Mouse (Mus musculus): ENCODE results near the gene Snd1.

Snd1 gene

DNA sequence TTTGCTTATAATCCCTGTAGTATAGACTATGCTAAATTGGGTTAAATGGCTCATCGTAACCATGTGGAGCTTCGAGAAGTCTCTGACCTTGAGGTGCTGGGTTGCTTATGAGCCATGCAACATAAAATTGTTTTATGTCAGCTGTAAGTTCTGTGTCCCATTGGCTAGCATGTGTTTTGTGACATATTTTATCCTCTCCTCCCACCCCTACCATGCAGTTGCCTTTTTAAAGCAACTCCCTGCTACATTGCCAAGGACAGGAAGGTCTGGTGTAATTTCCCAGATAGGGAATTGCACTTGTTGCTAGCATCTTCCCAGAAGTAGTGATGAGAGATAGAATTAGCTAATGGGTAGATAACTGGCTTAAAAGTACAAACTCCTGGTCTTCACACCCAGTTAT, 324.9 kb downstream of the Snd1 start:
- DNase-seq (ENCODE audit: low spot score in 2 of 2) = no peak

DNA sequence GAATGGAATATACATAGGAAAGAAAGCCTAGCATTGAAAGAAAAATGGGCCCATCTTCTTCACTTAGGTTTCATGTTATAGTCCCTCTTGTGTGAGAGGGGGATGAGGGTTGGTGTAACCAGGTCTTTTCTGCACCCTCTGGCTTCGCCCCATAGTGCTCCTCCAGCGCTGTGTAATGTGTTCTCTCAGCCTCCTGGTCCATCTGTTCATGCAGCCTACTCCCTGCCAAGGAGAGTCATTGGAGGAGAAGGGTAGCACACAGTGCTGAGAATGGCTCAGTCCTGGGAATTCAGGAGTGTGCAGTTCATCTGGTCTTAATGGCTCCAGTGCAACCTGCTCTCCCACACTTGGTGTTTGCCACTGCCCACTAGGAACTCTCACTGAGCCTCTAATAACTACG, 326.0 kb downstream of the Snd1 start:
- no peak for DNase-seq (ENCODE audit: low spot score in 2 of 2)

DNA sequence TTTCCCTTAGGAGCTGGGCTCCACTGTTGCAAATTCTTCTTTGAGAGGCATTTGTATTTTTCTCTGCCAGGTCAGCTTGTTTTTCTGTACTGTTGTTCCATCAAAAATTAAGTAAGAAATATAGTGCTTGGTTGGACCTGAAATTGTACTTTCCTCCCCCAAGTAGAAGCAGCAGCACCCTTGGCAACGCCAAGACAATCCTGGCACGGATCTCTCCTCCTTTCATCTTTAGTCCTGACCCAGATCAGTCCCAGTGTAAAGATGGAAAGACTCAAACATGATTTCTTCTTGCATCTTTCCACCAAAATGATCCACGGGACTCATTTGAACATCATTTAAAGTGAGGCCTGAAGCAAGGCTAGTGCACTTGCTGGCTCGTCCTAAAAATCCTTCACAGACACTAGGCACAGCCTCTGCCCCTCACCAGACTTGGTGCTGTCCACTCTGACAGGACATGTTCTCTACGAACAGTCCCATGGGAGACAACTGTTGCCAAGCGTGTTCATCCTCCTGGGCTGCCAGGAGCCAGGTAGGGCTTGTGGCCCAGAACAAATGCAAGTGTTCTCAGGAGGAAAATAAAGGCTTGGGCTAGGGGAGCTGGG, 328.8 kb downstream of the Snd1 start:
- no peak for DNase-seq (ENCODE audit: low spot score in 2 of 2)

DNA sequence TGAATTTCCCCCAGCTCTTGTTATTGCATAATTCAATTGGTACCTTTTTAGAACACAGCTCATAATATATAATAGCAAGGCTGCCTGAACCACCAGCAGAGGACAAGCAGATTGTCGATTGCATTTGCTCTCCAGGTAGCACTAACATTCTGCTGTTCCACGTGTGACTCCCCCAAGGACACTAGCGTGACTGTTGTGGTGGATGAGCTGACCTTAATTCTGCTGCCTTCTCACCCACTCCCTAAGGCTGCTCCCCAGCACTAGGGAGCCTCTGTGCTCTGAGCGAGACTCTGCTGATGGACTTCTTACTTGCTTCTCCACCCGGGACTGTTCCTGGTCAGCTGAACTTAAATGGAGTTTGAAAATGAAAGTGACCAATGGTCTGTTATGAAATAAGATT, 329.8 kb downstream of the Snd1 start:
- DNase-seq (ENCODE audit: low spot score in 2 of 2) = no peak

DNA sequence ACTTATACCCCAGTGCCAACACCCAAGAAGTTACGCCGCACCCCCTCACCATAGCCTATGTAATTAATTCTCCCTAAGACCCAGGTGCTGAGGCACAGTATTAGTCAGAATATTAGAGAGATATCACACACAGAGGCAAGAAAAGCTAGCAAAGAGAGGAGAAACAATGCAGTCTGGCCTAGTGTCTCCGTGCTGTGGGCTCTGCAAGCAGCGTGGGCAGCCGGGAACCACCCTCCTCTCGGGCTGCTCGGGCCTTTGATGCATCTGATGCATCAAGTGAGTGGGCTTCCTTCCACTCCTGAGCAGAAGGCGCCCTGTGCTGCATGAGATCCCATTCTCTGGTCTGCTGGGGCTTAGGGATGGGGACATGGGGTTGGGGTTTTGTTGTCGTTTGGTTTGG, 338.1 kb downstream of the Snd1 start:
- DNase-seq (ENCODE audit: low spot score in 2 of 2) = no peak

DNA sequence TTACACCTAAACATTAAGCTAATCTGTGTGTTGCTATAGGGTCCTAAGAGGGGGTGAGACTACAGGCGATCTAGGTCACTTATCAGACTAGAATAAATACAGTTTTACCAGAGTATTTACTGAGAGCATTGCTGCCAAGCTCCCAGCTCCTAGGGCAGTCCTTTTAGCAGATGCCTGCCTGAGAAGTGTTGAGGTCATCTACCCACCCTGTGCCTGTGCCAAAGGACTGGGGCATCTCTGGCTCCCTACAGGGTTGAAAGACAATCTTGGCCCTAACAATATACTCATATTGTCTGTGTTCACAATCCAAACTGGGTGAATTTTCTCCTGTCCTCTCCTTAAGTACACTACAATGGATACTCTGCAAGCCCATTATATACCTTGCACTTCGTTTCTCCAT, 340.0 kb downstream of the Snd1 start:
- DNase-seq (ENCODE audit: low spot score in 2 of 2) = no peak

DNA sequence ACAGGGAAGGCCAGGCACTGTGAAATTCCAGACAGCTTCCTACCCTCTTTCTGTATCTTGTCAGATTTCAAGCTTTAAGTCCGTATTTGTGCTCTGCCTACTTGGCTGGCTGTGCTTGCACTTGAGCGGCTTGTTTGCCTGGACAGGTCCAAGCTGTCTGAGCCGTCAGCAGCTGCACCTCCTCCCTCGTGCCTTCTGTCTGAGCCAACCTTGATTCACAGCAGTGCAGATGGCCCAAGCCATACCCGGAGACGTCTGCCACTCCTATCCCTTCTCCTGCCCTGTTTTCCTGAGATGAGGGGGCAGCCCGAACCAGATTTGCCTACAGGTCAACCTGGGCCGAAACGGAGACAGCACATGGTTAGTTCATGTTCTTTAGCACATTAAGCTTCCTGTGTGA, 342.1 kb downstream of the Snd1 start:
- no peak for DNase-seq (ENCODE audit: low spot score in 2 of 2)

DNA sequence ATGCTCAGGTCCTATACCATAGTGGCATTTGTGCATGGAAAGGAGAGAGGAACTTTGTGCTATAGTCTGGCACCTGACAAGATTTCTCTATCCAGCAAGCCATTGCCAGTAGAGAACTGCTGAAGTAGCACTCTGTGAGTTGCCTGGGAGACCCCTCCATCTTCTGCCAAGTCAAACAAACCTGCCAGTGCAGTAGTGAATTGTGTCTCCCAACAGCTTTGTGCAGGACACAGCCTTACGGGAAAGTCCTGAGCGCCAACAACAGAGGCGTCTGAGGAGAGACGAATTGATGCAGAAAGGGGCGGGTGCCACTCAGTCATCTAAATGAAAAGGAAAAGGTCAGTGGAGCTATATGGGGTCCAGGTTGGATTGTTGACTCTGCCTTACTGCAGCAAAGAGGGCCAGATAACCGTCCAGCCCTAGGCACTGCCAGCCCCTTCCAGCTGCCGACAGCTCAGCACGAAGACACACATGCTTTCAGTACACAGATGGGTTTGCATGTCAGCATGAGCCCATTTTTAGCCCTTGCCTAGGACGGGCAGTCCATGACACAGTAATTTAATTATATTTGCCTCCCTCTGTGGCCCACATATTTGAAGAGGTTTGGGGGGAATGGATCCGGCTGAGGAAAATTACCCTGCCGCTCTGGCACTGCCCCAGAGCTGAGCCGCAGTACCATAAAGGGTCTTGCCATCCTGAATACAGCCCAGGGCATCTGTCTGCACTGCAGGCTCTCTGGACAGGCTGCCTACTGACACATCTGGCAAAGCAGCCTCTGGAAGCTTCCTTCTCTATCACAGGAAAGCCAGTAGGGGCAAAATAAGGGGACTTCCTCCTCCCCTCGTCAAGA, 344.8 kb downstream of the Snd1 start:
- DNase-seq (ENCODE audit: low spot score in 2 of 2) = no peak

DNA sequence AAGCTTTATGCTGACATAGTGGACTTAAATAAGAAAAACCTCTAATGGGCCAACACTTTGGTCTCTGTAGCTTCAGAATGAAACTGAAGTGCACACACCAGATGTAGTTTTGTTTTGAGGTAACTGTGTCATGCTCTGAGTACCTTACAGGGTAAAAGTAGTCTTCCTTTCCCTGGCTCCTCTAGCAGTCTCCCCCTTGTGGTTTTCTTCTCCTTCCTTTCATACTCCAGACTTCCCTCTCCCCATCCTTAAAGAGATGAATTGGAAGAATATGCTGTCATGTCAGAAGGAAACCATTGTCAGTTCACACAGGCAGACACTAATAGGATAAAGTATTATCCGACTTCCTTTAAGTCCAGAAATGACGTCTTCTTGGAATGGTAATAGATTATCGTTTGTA, 347.4 kb downstream of the Snd1 start:
- DNase-seq (ENCODE audit: low spot score in 2 of 2) = no peak

DNA sequence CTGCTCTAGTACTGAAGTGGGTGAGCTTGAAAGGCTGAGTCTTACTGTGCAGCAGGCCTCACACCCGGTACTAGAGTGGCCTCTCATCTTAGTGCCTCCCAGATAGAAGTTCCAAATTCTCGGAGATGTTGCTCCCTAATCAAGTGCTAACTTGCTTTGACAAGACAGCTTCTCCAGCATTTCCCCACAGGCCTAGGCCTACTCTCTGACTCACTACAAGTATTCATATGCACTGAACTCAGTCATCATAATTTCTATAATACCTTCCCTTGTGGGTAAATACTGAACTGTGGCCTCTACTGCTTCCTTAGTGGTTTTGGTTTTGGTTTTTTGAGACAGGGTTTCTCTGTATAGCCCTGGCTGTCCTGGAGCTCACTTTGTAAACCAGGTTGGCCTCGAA, 348.4 kb downstream of the Snd1 start:
- DNase-seq (ENCODE audit: low spot score in 2 of 2) = no peak

DNA sequence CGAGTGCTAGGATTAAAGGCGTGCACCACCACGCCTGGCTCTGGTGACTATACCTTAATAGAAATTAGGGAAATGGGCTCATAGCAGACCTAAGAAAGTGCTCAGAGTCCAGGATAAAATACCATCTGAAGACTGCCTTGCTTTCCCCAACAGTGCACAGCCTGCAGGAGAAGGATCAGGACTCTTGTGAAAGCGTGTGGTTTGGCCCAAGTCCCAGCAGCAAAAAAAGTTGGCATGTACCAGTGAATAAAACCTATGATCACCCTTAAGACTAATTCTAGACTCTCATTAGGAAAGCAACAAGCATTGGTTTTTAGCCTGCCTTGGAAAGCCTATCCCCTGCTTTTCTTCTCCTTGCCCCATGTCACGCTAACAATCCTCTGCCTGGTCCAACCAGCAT, 348.9 kb downstream of the Snd1 start:
- no peak for DNase-seq (ENCODE audit: low spot score in 2 of 2)

DNA sequence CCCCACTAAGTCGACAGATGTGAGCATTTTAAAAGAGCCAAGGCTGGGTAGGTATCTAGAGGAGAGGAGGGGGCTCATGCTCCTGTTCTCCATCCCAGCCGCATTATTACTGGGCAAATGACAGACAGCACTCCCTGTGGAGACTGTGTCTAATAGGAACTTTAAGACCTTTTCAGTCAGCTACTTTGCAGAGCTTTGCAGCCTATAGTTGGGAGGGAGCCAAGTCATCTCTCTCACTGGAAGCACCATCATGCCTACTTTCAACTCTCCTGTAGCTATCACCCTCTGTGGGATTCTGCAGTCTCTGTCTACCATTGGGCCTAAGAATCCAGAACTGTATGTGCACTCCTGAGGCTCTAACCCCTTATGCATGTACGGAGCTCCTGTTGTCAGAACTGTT, 351.0 kb downstream of the Snd1 start:
- DNase-seq (ENCODE audit: low spot score in 2 of 2) = no peak

DNA sequence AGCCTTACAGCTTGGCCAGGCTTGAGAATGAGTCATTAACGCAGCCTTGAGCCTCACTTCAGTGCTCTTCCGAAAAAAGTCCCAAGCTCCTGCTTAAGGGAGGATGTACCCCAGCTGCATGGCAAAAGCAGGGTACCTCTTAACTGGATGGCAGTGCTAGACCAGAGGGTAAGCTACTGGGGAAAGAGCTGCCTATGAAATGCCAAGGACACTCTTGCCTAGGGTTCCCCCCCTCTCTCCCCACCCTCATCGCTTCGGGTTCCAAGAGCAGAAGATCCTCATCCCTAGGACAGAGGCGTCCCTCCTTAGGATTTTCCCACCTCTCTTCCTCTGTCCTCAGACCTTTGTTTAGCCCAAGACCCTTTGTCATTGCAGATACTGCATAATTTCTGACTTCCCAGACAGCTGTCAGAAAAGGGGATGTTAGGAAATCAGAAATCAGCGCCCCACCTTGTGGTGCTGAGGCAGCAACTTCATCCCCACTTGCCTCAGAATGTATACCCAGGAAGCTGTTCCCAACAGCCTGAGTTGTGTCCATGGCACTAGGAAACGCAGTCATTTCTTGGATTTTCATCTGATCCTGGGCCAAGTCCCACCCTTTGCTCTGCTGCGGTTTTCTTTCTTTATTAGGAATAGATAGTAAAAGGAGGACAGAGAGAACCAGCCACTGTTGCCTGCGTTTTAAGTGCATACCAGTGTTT, 351.9 kb downstream of the Snd1 start:
- DNase-seq (ENCODE audit: low spot score in 2 of 2) = no peak

DNA sequence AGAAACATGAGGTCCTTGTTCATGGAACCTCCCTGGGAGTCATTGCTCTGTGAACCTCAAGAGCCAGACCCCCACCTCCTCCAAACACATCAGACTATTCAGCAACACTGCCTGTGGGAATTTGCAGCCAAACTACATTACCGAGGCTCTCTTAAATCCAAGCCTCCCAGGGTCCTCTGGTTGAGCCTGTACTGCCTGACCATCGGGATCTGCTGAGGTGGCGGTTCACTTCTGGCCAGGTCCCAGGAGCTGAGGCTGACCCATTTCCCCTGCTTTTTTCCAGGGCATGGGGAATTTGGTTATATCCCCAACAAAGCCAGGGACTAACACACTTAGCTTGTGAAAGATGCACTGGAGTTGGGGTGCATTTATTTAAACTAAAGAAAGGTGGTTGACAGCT, 352.6 kb downstream of the Snd1 start:
- DNase-seq (ENCODE audit: low spot score in 2 of 2) = no peak

DNA sequence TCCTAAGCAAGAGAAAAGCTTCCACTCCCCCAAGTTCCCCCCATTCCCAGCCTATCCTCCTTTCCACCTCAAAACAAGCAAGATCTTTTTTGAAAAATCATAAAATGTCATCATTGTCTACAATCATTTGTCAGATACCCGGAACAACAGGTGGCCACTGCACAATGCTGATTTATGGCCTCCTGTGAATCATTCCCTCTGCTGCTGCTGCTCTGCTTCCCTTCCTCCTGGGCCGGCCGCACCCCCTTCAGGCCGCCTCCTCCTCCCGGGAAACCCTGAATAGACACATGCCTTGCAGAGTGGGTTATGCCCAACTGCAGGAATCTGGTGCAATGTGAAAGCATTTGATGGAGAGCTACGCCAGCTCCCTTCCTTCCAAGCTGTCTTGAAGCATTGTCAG, 353.7 kb downstream of the Snd1 start:
- DNase-seq (ENCODE audit: low spot score in 2 of 2) = no peak

DNA sequence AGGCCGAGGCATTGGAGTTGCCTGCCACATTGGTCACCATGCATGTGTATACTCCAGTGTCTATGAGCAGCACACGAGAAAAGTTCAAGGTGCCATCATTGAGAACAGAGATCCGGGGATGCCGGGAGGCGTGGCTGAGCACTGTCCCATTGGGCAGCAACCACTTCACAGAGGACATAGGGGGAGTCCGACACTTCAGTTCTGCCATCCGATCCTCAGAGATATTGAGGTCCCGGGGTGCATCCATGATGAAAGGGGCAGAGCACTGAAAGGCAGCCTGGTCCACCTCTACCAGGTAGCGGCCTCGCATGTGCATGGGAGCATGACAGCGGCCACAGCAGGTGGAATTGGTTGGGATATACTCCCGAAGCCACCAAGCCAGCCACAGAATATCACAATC, 355.4 kb downstream of the Snd1 start:
- no peak for DNase-seq (ENCODE audit: low spot score in 2 of 2)

DNA sequence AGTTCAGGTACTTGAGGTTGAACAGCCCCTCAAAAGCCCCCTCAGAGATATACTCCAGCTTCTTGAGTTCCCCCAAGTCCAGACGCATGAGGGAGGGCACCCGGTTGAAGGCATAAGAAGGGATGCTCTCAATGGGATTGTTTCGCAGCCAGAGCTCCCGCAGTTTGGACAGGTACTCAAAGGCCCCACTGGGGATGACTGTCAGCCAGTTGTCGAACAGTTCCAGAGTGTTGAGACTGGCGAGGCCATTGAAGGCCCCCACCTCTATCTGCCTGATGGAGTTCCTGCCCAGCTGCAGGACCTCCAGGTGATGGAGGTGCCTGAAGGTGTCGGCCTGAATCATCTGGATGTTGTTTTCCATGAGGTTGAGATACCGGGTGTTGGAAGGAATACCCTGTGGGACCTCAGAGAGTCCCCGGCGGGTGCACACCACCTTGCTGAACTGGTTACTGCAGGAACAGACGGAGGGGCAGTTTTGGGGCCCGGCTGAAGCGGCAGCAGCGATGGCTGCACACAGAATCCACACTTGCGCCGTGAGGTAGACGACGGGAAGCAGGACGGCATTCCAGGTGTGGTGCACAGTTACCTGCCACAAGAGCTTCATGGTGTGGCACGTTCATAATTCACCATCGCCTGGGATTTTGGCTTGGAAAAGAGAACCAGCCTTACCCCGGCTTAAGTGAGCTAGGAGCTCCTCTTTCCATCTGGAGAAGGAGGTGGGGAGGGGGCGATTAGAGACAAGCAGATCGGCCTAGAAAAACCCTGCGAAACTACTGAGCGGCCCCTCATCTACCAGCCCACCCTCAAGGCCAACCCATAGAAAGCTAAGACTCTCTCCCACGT, 356.3 kb downstream of the Snd1 start, which contains the start of gene Lrrc4:
TSS of gene Lrrc4 (minus strand) at position 737 of the 843 bp plus-strand sequence.
- DNase-seq (ENCODE audit: low spot score in 2 of 2) = no peak

DNA sequence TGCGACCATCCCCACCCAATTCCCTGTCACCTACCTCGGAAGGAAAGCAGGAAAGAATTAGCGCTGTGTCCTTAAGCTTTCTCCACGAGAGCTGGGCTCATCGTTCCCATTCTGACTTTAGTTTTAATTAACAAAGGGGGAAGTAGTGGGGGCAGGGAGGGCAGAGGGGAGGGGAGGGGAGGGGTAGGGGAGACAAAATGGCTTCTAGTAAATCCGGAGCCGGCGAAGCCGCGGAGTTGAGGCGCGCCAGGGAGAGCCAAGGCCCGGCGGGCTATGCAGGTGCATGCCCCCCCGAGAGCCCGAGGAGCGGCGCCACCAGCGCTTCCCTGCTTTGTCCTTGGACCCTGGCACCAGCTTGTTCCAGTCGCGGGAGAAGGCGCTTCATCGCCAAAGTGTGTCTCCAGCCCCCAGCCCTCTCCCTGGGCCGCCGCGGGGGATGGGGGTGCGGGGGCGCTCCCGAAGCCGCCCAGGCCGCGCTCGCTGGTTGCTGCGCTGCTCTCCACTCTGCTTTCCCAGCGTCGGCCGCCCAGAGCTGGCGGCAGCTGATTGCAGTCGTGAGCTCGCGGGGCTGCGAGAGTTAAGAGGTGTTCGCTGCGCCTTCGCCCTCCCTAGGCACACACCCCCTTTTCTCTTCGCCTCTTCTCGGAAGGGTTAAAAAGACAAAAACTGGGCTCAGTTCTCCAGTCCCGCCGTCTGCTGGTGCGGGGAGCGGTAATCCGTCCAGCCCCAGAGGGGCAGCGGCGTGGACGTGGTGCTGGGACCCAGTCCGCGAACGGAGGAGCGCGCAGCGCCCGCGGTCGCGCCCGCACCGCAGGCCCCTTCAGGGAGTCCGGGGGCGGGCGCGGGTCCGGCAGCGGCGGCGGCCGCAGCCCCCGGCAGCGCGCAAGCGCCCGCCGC, 357.2 kb downstream of the Snd1 start:
- no peak for DNase-seq (ENCODE audit: low spot score in 2 of 2)

DNA sequence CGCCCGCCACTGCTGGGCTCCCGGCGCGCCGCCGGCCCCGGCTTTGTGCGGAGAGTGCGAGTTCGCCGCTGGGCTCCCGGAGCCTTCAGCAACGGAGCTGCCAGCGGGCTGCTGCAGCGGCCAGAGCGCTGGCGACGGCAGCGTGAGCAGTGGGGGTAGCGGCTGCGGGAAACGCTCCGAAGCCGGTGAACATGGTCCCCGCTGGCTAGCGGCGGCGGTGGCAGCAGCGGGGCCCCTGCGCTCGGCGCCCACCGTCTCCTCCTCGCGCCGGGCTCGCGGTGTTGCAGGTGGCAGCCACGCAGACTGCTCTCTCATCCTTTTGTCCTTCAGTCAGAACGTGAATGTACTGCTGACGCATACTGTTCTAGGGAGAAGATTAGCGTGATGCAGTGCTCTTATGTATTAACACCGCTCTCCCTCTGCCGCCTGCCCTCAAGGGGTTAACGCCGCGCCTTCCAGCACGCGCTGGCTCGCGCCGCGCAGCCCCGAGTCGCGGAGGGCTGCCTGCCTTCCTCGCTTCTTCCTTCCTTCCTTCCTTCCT, 357.9 kb downstream of the Snd1 start:
- no peak for DNase-seq (ENCODE audit: low spot score in 2 of 2)

DNA sequence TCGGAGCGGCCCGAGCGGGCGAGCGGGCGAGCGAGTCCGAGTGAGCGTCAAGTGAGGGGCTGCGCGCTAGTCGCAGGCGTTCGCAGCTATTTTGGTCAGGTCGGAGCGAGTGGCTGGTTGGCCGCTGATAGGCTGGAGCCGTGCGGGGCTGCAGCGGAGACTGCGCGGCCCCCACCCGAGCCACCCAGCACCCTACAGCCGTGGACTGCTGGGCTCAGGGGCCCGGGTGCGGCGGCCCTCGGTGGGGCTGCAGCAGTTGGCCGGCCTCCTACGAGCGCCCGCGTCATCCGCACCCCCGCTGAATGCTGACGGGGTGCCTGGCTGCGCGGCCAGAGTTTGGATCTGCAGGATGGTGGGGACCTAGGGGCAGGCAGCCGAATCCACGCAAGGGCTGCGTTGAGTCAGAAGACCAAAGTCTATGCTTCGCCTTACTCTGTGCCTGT, 358.5 kb downstream of the Snd1 start:
- DNase-seq (ENCODE audit: low spot score in 2 of 2) = no peak

DNA sequence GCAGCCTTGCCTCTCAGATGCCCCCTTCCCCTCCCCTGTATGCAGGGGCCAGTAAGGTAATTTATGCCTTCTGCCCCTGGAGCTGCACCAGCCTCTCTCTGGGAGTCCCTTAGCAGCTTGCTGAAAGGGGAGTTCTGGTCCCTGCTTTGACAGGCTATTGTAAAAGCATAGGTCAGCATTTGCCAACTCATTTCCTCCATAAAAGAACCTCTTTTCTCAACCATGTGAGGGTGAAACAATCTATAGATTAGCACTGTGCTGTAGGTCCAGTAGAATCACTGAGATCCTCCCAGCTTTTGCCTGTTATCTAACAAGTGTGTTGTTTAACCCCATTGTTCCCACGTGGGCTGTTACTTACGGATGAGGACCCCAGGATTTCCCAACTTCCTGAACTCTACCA, 359.1 kb downstream of the Snd1 start:
- DNase-seq (ENCODE audit: low spot score in 2 of 2) = no peak

Measured in spleen, postnatal 14 days (tissue).